Mouse (Mus musculus): Measurements from ENCODE around the gene Pttg1ip. TPM values are rescaled to one million over a fixed set of nuclear protein-coding genes. Genes with fewer than 3 reads are reported as not detected.

The Pttg1ip gene
- total RNA-seq, 1 experiment from 2014 or later = 79.9 TPM

GRCm38 (mm10) chr10:77626036-77626435 lies 44.5 kb downstream of the Pttg1ip start:
- no peak for ATAC-seq (replicated peaks; ENCODE audit: insufficient number of reproducible peaks, low FRiP score, low TSS enrichment, poor library complexity, severe bottlenecking)

- 0 out of 2 replicates have a peak, but pooled peaks have one; percentile 4 for ATAC-seq (replicated peaks; ENCODE audit: insufficient number of reproducible peaks, low FRiP score, low TSS enrichment, poor library complexity, severe bottlenecking)
Measured at GRCm38 (mm10) chr10:77626591-77626990, 45.1 kb downstream of the Pttg1ip start.

- peak; percentile 61 for ATAC-seq (replicated peaks; ENCODE audit: insufficient number of reproducible peaks, low FRiP score, low TSS enrichment, poor library complexity, severe bottlenecking)
Measured at GRCm38 (mm10) chr10:77627497-77627896, 46.0 kb downstream of the Pttg1ip start.

GRCm38 (mm10) chr10:77629163-77629562 lies 47.6 kb downstream of the Pttg1ip start:
- no peak for ATAC-seq (replicated peaks; ENCODE audit: insufficient number of reproducible peaks, low FRiP score, low TSS enrichment, poor library complexity, severe bottlenecking)

- ATAC-seq (replicated peaks; ENCODE audit: insufficient number of reproducible peaks, low FRiP score, low TSS enrichment, poor library complexity, severe bottlenecking) = 0 out of 2 replicates have a peak, but pooled peaks have one; percentile 3
Measured at GRCm38 (mm10) chr10:77629970-77630369, 48.5 kb downstream of the Pttg1ip start.

- no peak; the same call in 1 of the 2 replicates for ATAC-seq (replicated peaks; ENCODE audit: insufficient number of reproducible peaks, low FRiP score, low TSS enrichment, poor library complexity, severe bottlenecking)
Measured at GRCm38 (mm10) chr10:77634016-77634415, 52.5 kb downstream of the Pttg1ip start.

- no peak for ATAC-seq (replicated peaks; ENCODE audit: insufficient number of reproducible peaks, low FRiP score, low TSS enrichment, poor library complexity, severe bottlenecking)
Measured at GRCm38 (mm10) chr10:77634452-77635231, 53.1 kb downstream of the Pttg1ip start.

- no peak for ATAC-seq (replicated peaks; ENCODE audit: insufficient number of reproducible peaks, low FRiP score, low TSS enrichment, poor library complexity, severe bottlenecking)
Measured at GRCm38 (mm10) chr10:77636234-77636922, 54.9 kb downstream of the Pttg1ip start.

GRCm38 (mm10) chr10:77638956-77639355 lies 57.4 kb downstream of the Pttg1ip start:
- ATAC-seq (replicated peaks; ENCODE audit: insufficient number of reproducible peaks, low FRiP score, low TSS enrichment, poor library complexity, severe bottlenecking) = no peak

GRCm38 (mm10) chr10:77643160-77643559 lies 61.6 kb downstream of the Pttg1ip start:
- no peak for ATAC-seq (replicated peaks; ENCODE audit: insufficient number of reproducible peaks, low FRiP score, low TSS enrichment, poor library complexity, severe bottlenecking)

- no peak for ATAC-seq (replicated peaks; ENCODE audit: insufficient number of reproducible peaks, low FRiP score, low TSS enrichment, poor library complexity, severe bottlenecking)
Measured at GRCm38 (mm10) chr10:77645571-77645970, 64.1 kb downstream of the Pttg1ip start.

- no peak for ATAC-seq (replicated peaks; ENCODE audit: insufficient number of reproducible peaks, low FRiP score, low TSS enrichment, poor library complexity, severe bottlenecking)
Measured at GRCm38 (mm10) chr10:77647461-77647860, 65.9 kb downstream of the Pttg1ip start.

- ATAC-seq (replicated peaks; ENCODE audit: insufficient number of reproducible peaks, low FRiP score, low TSS enrichment, poor library complexity, severe bottlenecking) = no peak
Measured at GRCm38 (mm10) chr10:77647901-77648300, 66.4 kb downstream of the Pttg1ip start.

Other genes starting within 250 kb of the Pttg1ip start
- gene Adarb1, start 163.4 kb upstream of the Pttg1ip start, total RNA-seq (2017) = 0.11 to 1.6 TPM (median 0.38 TPM) in 3 replicates
- 24.9 to 35.4 TPM (median 27.8 TPM) in 3 replicates for gene Fam207a, start 65.9 kb upstream of the Pttg1ip start, total RNA-seq (2017)
- gene Itgb2, start 51.5 kb upstream of the Pttg1ip start, total RNA-seq (2017) = 1,034 to 1,189 TPM (median 1,065 TPM) in 3 replicates
- 84.2 to 128 TPM (median 126 TPM) in 3 replicates for gene Sumo3, start 24.4 kb downstream of the Pttg1ip start, total RNA-seq (2017)
- 1.7 to 5.5 TPM in 2 of 3 replicates, not detected in the other for gene Gm49325, start 24.5 kb downstream of the Pttg1ip start, total RNA-seq (2017)
- 60.6 to 127 TPM (median 70.3 TPM) in 3 replicates for gene Ube2g2, start 40.6 kb downstream of the Pttg1ip start, total RNA-seq (2017)
- not detected in 3 replicates for gene Tspear, start 104.8 kb downstream of the Pttg1ip start, total RNA-seq (2017)
- gene Gm19402, start 109.0 kb downstream of the Pttg1ip start, total RNA-seq (2017) = not detected in 3 replicates
- gene Gm9508, start 115.5 kb downstream of the Pttg1ip start, total RNA-seq (2017) = not detected in 3 replicates
- not detected in 3 replicates for gene Gm10272, start 124.9 kb downstream of the Pttg1ip start, total RNA-seq (2017)
- gene Gm10024, start 129.7 kb downstream of the Pttg1ip start, total RNA-seq (2017) = not detected in 3 replicates
- not detected in 3 replicates for gene Gm10142, start 134.1 kb downstream of the Pttg1ip start, total RNA-seq (2017)
- gene Krtap12-1, start 138.9 kb downstream of the Pttg1ip start, total RNA-seq (2017) = not detected in 3 replicates
- gene Gm10100, start 144.8 kb downstream of the Pttg1ip start, total RNA-seq (2017) = not detected in 3 replicates
- not detected in 3 replicates for gene Gm18596, start 160.9 kb downstream of the Pttg1ip start, total RNA-seq (2017)
- not detected in 3 replicates for gene Gm9736, start 169.6 kb downstream of the Pttg1ip start, total RNA-seq (2017)
- gene Gm3233, start 178.0 kb downstream of the Pttg1ip start, total RNA-seq (2017) = not detected in 3 replicates
- not detected in 3 replicates for gene Gm3238, start 189.6 kb downstream of the Pttg1ip start, total RNA-seq (2017)
- gene Gm7138, start 195.2 kb downstream of the Pttg1ip start, total RNA-seq (2017) = not detected in 3 replicates
- not detected in 3 replicates for gene Gm3250, start 200.8 kb downstream of the Pttg1ip start, total RNA-seq (2017)
- not detected in 3 replicates for gene Gm7137, start 206.5 kb downstream of the Pttg1ip start, total RNA-seq (2017)
- not detected in 3 replicates for gene Gm9639, start 213.4 kb downstream of the Pttg1ip start, total RNA-seq (2017)
- not detected in 3 replicates for gene Gm19668, start 217.4 kb downstream of the Pttg1ip start, total RNA-seq (2017)
- not detected in 3 replicates for gene Gm9507, start 230.1 kb downstream of the Pttg1ip start, total RNA-seq (2017)
- gene Gm2696, start 233.0 kb downstream of the Pttg1ip start, total RNA-seq (2017) = not detected in 3 replicates
- not detected in 3 replicates for gene Krtap10-4, start 245.4 kb downstream of the Pttg1ip start, total RNA-seq (2017)